Mouse (Mus musculus) embryonic fibroblast, embryonic 13.5 days (primary cell): ENCODE measurements around the gene Ubac2.

Source experiments
- CTCF ChIP-seq: IDR thresholded peaks from 2 replicates; pipeline ENCODE4 v1.5.1; 2011; ENCODE audit warnings: mild to moderate bottlenecking, control low read depth, low read length, moderate library complexity, borderline replicate concordance; ENCODE audit not compliant: insufficient read depth
- POLR2A ChIP-seq: IDR thresholded peaks from 2 replicates; pipeline ENCODE4 v1.6.1; 2011; ENCODE audit warnings: low read depth, mild to moderate bottlenecking, control low read depth, low read length, moderate library complexity

GRCm38 (mm10) chr14:121981531-121981930 is 103.1 kb downstream of the Ubac2 start:
- TF ChIP-seq CTCF (no peak), POLR2A (no peak)
